Mouse (Mus musculus): ENCODE measurements around the gene Ccdc191.

DNA sequence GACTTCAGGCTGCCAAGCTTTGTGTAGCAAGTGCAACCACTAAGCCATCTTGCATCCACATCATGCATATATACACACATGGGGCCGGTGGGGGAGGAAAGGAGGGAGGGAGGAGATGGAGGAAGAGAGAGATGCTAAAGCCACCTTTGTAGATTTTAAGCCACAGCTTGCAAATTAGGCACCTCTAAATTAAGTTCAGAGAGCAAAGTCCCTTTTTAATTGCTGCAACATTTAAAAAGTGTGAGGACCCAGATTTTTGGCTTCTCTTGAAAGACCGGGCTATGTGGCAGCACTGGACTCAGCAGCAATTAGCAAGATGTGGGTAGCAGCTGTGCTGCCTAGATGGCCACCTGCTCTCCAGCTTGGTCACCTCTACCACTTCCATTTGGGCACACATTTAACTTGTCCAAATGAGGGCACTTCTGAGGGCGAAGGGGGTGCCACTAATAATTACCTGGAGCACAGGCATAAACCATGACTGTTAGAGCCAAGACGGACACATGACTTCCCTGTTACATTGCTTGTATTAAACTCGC, 30.6 kb upstream of the Ccdc191 start:
- TF ChIP-seq POLR2A (IDR thresholded peaks at IDR 0.05; ENCODE audit: insufficient read depth, low read depth, low read length) = no peak
- no peak for TF ChIP-seq CTCF (IDR thresholded peaks at IDR 0.05)
- TF ChIP-seq EP300 (IDR thresholded peaks at IDR 0.05; ENCODE audit: insufficient read depth, low read depth, low read length) = no peak
